Mouse (Mus musculus): Measurements from ENCODE around the gene Ccdc155.
A peak's percentile ranks its signal among the peaks of the same experiment; 100 is the strongest.

Ccdc155 gene

DNA sequence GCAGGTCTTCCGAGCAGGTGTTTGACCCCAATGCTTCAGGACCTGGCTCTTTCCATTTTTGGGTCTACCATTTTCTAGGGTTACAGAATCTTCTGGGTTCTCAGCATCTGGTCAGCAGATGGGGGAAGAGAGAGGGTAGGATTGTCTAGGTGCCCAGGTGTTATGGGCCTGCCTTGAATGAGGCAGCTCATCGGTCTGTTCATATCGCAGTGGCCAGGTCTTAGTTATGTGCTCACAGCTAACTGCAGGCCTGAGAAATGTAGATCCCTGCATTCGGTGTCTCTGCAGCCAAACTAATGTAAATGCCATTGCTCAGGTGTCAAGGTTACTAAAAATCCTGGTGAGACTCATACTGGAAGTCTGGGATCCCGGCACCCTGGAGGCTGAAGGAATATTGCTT, 21.7 kb upstream of the Ccdc155 start:
- DNase-seq (ENCODE audit: low read depth), result no peak

GRCm38 (mm10) chr7:45224826-45225225, 20.1 kb upstream of the Ccdc155 start:
- DNase-seq (ENCODE audit: low read depth), result no peak

DNA sequence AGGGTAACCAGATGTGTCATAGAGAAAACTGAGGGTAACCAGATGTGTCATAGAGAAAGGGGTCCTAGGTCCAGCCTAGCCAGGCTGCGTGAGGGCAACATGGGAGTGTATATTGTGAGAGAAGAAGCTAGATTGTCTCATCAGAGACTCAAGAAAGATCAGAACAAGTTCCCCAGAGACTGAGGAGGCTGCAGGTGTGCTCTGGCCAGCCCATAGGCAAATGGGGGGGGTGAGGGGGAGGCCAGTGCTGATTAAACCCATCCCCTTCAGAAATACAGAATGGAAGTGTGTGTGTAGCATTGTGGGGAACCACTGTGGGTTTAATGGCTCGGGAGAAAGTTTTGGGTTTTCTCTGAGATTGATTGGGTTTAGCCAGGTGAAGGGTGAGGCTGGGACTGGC, 17.0 kb upstream of the Ccdc155 start:
- DNase-seq (ENCODE audit: low read depth), result no peak

GRCm38 (mm10) chr7:45216442-45217183, 11.9 kb upstream of the Ccdc155 start:
- DNase-seq (ENCODE audit: low read depth), result no peak

DNA sequence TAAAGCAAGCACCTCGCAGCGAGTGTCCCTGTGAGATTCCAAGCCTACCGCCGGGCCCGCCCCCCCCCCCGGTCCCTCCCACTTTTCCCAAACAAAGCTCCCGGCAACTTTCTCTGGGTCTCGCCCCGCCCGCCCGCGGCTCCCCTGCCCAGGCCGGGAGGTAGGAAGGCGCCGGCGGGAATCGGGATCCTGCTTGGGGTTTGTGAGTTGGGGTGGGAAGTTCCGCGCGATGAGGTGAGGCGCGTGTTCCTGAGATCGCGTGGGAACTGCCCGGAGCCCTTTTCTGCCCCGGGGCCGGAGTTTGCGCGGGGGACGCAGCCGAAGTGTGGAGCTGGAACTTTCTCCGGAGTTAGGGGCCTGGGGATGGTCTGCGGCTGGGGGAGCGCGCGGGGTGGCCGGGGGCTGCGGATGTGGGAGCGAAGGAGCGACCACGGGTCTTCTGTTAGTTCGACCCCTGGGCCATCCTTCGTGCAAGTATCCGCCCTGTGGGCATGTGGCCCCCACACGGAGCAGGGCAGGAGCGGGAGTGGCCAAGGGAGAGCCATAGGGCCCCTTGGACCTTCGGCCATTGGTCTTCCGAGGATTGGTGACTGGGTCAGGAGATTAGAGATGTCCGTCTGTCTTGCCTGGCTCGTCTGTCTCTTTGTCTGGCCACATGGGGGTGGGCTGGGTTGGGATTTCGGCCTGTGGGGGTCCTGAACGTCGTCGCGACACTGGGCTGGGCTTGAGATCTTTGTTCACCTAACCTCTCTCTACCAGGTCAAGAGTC, 11.2 kb upstream of the Ccdc155 start, which contains the start of gene Tead2:
Gene Tead2, plus strand, starts transcription at position 81 of the 769 bp plus-strand sequence.
- DNase-seq (ENCODE audit: low read depth), result no peak

- DNase-seq (ENCODE audit: low read depth), result no peak
These were observed 9.0 kb upstream of the Ccdc155 start for GRCm38 (mm10) chr7:45213708-45214107.

GRCm38 (mm10) chr7:45212356-45212755, 7.7 kb upstream of the Ccdc155 start:
- no peak for DNase-seq (ENCODE audit: low read depth)

DNA sequence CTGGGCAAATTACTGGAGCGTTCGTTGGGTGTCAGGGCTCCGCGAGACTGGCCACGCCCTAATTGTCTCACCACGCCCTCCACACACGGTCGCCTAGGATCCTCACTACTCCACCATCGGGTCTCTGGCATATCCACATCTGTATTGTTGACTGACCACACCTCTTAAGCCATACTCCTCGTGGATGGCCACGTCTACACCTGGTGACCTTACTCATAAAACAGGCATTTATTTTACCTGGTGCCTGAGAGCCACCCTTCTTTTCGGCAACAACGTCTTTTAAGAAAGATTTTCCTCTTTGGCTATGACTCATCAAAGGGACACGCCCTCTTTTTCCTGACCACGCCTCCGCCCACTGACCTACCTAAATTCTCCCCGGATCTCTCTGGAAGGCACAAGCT, 7.2 kb upstream of the Ccdc155 start, which contains the start of gene Dkkl1:
Gene Dkkl1, minus strand, starts transcription at position 297 of the 401 bp plus-strand sequence.
- peak; percentile 63 for DNase-seq (ENCODE audit: low read depth)

GRCm38 (mm10) chr7:45211070-45211469, 6.4 kb upstream of the Ccdc155 start:
- DNase-seq (ENCODE audit: low read depth), result no peak

- DNase-seq (ENCODE audit: low read depth), result no peak
These were observed 3.6 kb upstream of the Ccdc155 start for GRCm38 (mm10) chr7:45208260-45208659.

DNA sequence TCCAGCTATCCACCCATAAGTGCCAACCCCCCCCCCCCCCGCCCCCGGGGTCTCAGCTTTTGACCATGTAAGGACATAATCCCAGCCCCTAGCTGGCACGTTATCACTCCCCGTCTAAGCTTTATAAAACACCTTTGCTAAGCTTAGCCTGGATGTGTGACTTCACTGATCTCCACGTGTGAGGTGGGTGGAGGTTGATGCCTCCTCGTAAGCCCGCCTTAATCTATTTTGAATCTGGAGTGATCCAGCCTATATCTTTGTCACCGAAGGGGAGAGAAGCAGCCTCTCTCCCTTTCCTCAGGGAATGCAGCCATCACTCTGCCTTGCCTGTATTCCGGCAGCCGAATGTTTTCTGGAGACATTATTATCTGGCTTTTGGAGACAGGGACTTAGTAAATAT, 2.0 kb downstream of the Ccdc155 start:
- DNase-seq (ENCODE audit: low read depth), result no peak

GRCm38 (mm10) chr7:45198961-45199360, 5.7 kb downstream of the Ccdc155 start:
- no peak for DNase-seq (ENCODE audit: low read depth)

DNA sequence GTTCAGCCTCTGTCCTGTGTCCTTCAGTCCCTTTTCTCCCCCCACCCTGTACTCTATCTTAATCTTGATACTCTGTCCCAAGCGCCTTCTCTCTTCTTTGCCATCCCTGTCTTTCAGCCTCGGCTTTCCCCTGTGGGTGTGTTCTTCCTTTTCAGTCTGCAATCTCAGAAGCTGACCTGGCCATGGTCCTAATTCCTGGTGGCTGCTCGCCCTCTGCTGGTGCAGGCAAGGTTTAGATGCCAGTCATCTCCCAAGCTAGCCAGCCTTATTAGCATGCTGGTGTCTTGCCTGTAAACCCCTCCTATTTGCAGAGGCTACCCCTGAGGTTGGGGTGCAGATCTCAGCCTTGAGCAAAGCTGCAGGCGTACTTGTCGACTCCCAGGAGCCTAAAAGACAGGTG, 6.3 kb downstream of the Ccdc155 start:
- no peak for DNase-seq (ENCODE audit: low read depth)

DNA sequence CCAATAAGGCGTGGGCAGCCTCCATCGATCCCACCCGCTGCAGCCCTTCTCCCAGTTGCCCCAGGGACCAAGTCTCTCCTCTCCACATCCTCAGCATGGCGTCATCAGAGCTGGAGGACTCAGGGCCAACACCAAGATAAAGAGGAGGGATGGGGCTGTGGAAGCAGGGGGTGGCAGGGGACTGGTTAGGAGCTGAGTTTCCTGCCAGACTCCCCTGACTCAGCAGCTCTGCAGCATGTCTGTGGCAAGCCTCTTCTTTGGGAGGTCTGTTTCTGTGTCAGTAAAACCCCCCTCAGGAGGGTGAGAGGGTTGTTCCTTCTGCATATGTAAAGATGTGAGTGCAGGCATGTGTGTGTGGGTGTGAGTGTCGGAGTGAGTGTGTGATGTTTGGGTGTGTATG, 7.7 kb downstream of the Ccdc155 start:
- no peak for DNase-seq (ENCODE audit: low read depth)

GRCm38 (mm10) chr7:45196176-45196535, 8.5 kb downstream of the Ccdc155 start:
- no peak for DNase-seq (ENCODE audit: low read depth)

DNA sequence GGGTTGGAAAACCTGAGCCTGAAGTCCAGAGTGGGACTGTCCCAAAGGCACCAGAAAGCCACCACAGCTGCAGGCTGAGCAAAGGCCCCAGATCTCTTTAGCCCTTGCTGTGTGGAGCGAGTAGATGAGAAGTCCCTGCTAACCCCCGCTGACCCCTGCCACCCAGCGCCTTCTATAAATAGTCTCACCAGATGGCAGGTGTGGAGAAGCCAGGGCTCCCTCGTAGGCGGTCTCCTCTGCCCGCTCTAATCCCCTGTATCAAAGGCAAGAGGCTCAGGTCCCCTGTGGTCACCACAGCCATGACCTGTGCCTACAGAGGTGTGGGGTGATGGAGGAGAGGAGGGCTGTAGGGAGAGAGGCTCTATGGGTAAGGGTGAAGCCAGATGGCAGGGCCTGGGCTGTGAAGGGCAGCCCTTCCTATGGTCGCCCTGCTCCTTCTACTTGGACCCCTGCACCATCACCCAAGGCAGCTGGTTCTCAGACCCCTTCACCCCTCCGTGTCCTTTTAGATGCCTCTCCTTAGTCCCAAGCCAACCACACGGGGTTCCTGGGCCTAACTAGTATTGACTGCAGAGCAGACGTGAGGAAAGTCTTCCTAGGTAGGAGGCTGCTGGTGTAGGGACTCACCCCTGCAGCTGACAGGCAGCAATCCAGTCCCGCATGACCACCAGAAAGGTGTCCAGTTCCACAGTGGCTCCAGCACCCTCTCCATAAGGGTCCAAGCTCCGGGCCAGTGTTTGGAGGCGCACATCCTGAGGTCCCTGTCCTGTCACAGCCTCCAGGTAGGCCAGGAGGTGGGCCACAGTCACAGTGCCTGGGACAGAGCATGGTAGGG, 9.1 kb downstream of the Ccdc155 start:
- DNase-seq (ENCODE audit: low read depth), result no peak

DNA sequence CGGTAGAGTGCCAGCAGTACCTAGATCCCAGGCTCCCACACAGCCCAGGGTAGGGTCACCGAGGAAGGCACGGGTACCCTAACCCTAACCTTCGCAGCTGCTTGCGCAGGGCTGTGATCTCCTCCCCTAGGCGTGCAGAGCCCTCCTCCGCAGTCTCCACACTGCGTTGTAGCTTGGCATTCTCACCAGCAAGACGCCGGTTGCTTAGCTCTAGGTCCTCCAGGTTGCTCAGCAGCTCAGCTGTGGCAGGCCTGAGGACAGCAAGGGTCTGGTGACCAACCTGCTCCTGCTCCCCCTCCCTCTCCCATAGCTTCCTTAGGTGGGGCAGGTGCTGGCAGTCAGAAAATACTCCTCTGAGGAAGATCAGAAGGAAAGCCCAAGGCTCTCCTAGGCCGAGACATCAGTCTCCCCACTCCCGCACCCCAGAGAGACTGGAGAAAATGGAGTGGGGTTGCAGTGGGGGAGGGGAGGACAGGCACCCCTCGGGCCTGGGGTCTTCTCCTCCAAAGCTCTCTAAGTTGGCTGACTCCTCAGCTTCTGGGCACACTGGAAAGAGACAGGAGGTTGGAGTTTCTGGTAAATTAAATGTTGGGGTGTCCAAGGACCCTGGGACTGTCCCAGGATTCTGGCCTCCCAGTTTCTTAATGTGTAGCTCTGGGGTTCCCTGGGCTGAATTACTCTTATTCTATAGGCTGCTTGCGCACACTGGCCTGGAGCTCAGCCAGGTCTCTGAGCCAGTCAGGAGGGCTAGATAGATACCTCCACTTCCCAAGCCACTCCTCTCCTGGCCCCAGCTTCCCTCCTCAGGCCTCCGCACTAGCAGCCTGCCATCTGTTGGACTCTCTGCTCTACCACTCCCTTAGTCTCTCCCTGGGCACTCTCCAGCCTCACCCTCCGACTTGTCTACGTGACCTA, 10.6 kb downstream of the Ccdc155 start:
- no peak for DNase-seq (ENCODE audit: low read depth)

- DNase-seq (ENCODE audit: low read depth), result no peak
These were observed 11.3 kb downstream of the Ccdc155 start for GRCm38 (mm10) chr7:45193406-45193805.

- DNase-seq (ENCODE audit: low read depth), result no peak
These were observed 11.9 kb downstream of the Ccdc155 start for GRCm38 (mm10) chr7:45192585-45193310.

- DNase-seq (ENCODE audit: low read depth), result no peak
These were observed 12.8 kb downstream of the Ccdc155 start for GRCm38 (mm10) chr7:45191803-45192363.
